Mouse (Mus musculus): ENCODE measurements around the gene RPS10-NUDT3.

- TF ChIP-seq CTCF (IDR thresholded peaks at IDR 0.05; ENCODE audit: borderline replicate concordance, insufficient read depth, low read depth, low read length) = no peak
- no peak for TF ChIP-seq POLR2A (IDR thresholded peaks at IDR 0.05; ENCODE audit: borderline replicate concordance, insufficient read depth, low read length)
Measured at GRCm38 (mm10) chr17:27656011-27656399, 21.0 kb upstream of the RPS10-NUDT3 start.
